Mouse (Mus musculus): Measurements from ENCODE around the gene Spred1. TPM values are rescaled to one million over a fixed set of nuclear protein-coding genes. Genes with fewer than 3 reads are reported as not detected.

Spred1 gene
- polyA plus RNA-seq, 1 experiment from 2014 or later, result 33.6 TPM

- no peak overlapping the region for H3K9ac ChIP-seq
- 62% methylated on average over 4 of the region's 4 CpGs for WGBS
- H3K4me1 ChIP-seq (ENCODE audit: insufficient read depth), result peaks cover 11% of the 10 kb centered on the region
- no peaks in the 10 kb centered on the region for H3K27me3 ChIP-seq (ENCODE audit: insufficient read depth, low read length)
- DNase-seq (no peak), ATAC-seq (ENCODE audit: insufficient read depth) (0 out of 2 replicates have a peak, but pooled peaks have one; percentile 3)
- no peak overlapping the region for H3K4me3 ChIP-seq (ENCODE audit: low read depth, low read length)
- no peak overlapping the region for H3K4me2 ChIP-seq
- no peaks in the 10 kb centered on the region for H3K9me3 ChIP-seq (ENCODE audit: low read depth, low read length)
- no peak for TF ChIP-seq CTCF (IDR thresholded peaks at IDR 0.05; ENCODE audit: low read depth)
- H3K36me3 ChIP-seq (ENCODE audit: insufficient read depth), result no peaks in the 10 kb centered on the region
- no peak overlapping the region for H3K27ac ChIP-seq (ENCODE audit: low read depth)
Observed at GRCm38 (mm10) chr2:117087458-117087820, 33.7 kb upstream of the Spred1 start.

GRCm38 (mm10) chr2:117089482-117089881, 31.7 kb upstream of the Spred1 start:
- H3K27me3 ChIP-seq (ENCODE audit: insufficient read depth, low read length), result no peaks in the 10 kb centered on the region
- TF ChIP-seq CTCF (IDR thresholded peaks at IDR 0.05; ENCODE audit: low read depth), result no peak
- ATAC-seq (ENCODE audit: insufficient read depth) (no peak), DNase-seq (no peak)
- no peak overlapping the region for H3K4me3 ChIP-seq (ENCODE audit: low read depth, low read length)
- WGBS, result 84% methylated on average over 1 of the region's 1 CpGs
- H3K4me2 ChIP-seq, result no peak overlapping the region
- no peaks in the 10 kb centered on the region for H3K9me3 ChIP-seq (ENCODE audit: low read depth, low read length)
- H3K9ac ChIP-seq, result no peak overlapping the region
- peaks cover 16% of the 10 kb centered on the region for H3K4me1 ChIP-seq (ENCODE audit: insufficient read depth)
- no peaks in the 10 kb centered on the region for H3K36me3 ChIP-seq (ENCODE audit: insufficient read depth)
- H3K27ac ChIP-seq (ENCODE audit: low read depth), result no peak overlapping the region

- no peak for TF ChIP-seq CTCF (IDR thresholded peaks at IDR 0.05; ENCODE audit: low read depth)
- no peaks in the 10 kb centered on the region for H3K36me3 ChIP-seq (ENCODE audit: insufficient read depth)
- 77% methylated on average over 3 of the region's 3 CpGs for WGBS
- ATAC-seq (ENCODE audit: insufficient read depth) (no peak), DNase-seq (no peak)
- H3K4me3 ChIP-seq (ENCODE audit: low read depth, low read length), result no peak overlapping the region
- H3K4me1 ChIP-seq (ENCODE audit: insufficient read depth), result peaks cover 16% of the 10 kb centered on the region
- H3K27me3 ChIP-seq (ENCODE audit: insufficient read depth, low read length), result no peaks in the 10 kb centered on the region
- H3K9me3 ChIP-seq (ENCODE audit: low read depth, low read length), result no peaks in the 10 kb centered on the region
- H3K9ac ChIP-seq, result no peak overlapping the region
- no peak overlapping the region for H3K4me2 ChIP-seq
- no peak overlapping the region for H3K27ac ChIP-seq (ENCODE audit: low read depth)
Observed at GRCm38 (mm10) chr2:117090061-117090460, 31.1 kb upstream of the Spred1 start.

- no peak for ATAC-seq (ENCODE audit: insufficient read depth)
- Histone ChIP-seq H3K4me1 (ENCODE audit: insufficient read depth) (peaks cover 5% of the 10 kb centered on the region), H3K4me2 (no peak overlapping the region), H3K9me3 (ENCODE audit: low read depth, low read length) (no peaks in the 10 kb centered on the region), H3K36me3 (ENCODE audit: insufficient read depth) (no peaks in the 10 kb centered on the region), H3K9ac (no peak overlapping the region), H3K27ac (ENCODE audit: low read depth) (no peak overlapping the region), H3K4me3 (ENCODE audit: low read depth, low read length) (no peak overlapping the region), H3K27me3 (ENCODE audit: insufficient read depth, low read length) (no peaks in the 10 kb centered on the region)
- peak; percentile 46 for DNase-seq
- TF ChIP-seq CTCF (IDR thresholded peaks at IDR 0.05; ENCODE audit: low read depth), result no peak
- WGBS, result 16% methylated on average over 2 of the region's 2 CpGs
Observed at GRCm38 (mm10) chr2:117092946-117093401, 28.2 kb upstream of the Spred1 start.

GRCm38 (mm10) chr2:117095491-117095890, 25.7 kb upstream of the Spred1 start:
- ATAC-seq (ENCODE audit: insufficient read depth) (no peak), DNase-seq (peak; percentile 66)
- H3K4me1 ChIP-seq (ENCODE audit: insufficient read depth), result peaks cover 11% of the 10 kb centered on the region
- H3K27me3 ChIP-seq (ENCODE audit: insufficient read depth, low read length), result no peaks in the 10 kb centered on the region
- H3K27ac ChIP-seq (ENCODE audit: low read depth), result no peak overlapping the region
- no peak overlapping the region for H3K4me3 ChIP-seq (ENCODE audit: low read depth, low read length)
- no peak for TF ChIP-seq CTCF (IDR thresholded peaks at IDR 0.05; ENCODE audit: low read depth)
- H3K9me3 ChIP-seq (ENCODE audit: low read depth, low read length), result no peaks in the 10 kb centered on the region
- H3K36me3 ChIP-seq (ENCODE audit: insufficient read depth), result no peaks in the 10 kb centered on the region
- H3K4me2 ChIP-seq, result no peak overlapping the region
- WGBS, result 43% methylated on average over 3 of the region's 3 CpGs
- H3K9ac ChIP-seq, result no peak overlapping the region

GRCm38 (mm10) chr2:117097305-117097704, 23.9 kb upstream of the Spred1 start:
- DNase-seq (no peak), ATAC-seq (ENCODE audit: insufficient read depth) (no peak)
- Histone ChIP-seq H3K27me3 (ENCODE audit: insufficient read depth, low read length) (no peaks in the 10 kb centered on the region), H3K4me1 (ENCODE audit: insufficient read depth) (peaks cover 11% of the 10 kb centered on the region), H3K9ac (no peak overlapping the region), H3K9me3 (ENCODE audit: low read depth, low read length) (no peaks in the 10 kb centered on the region), H3K27ac (ENCODE audit: low read depth) (no peak overlapping the region), H3K4me3 (ENCODE audit: low read depth, low read length) (no peak overlapping the region), H3K36me3 (ENCODE audit: insufficient read depth) (no peaks in the 10 kb centered on the region), H3K4me2 (no peak overlapping the region)
- 54% methylated on average over 5 of the region's 5 CpGs for WGBS
- no peak for TF ChIP-seq CTCF (IDR thresholded peaks at IDR 0.05; ENCODE audit: low read depth)

- H3K4me1 ChIP-seq (ENCODE audit: insufficient read depth), result peaks cover 6% of the 10 kb centered on the region
- H3K4me3 ChIP-seq (ENCODE audit: low read depth, low read length), result no peak overlapping the region
- no peaks in the 10 kb centered on the region for H3K27me3 ChIP-seq (ENCODE audit: insufficient read depth, low read length)
- DNase-seq, result peak; percentile 58
- TF ChIP-seq CTCF (IDR thresholded peaks at IDR 0.05; ENCODE audit: low read depth), result no peak
- ATAC-seq (ENCODE audit: insufficient read depth), result 0 out of 2 replicates have a peak, but pooled peaks have one; percentile 33
- 28% methylated on average over 10 of the region's 10 CpGs for WGBS
- H3K27ac ChIP-seq (ENCODE audit: low read depth), result no peak overlapping the region
- H3K9ac ChIP-seq, result no peak overlapping the region
- no peaks in the 10 kb centered on the region for H3K36me3 ChIP-seq (ENCODE audit: insufficient read depth)
- H3K4me2 ChIP-seq, result 0 out of 2 replicates have a peak overlapping the region, but pooled peaks have one; percentile 10
- no peaks in the 10 kb centered on the region for H3K9me3 ChIP-seq (ENCODE audit: low read depth, low read length)
Observed at GRCm38 (mm10) chr2:117099316-117099715, 21.9 kb upstream of the Spred1 start.

- ATAC-seq (ENCODE audit: insufficient read depth), result no peak
- 29% methylated on average over 4 of the region's 4 CpGs for WGBS
Observed at GRCm38 (mm10) chr2:117103461-117103860, 17.7 kb upstream of the Spred1 start.

More at GRCm38 (mm10) chr2:117103461-117103860, 17.7 kb upstream of the Spred1 start:
- Histone ChIP-seq H3K36me3 (ENCODE audit: insufficient read depth) (no peaks in the 10 kb centered on the region), H3K4me2 (no peak overlapping the region), H3K27ac (ENCODE audit: low read depth) (no peak overlapping the region), H3K9ac (no peak overlapping the region), H3K4me3 (ENCODE audit: low read depth, low read length) (no peak overlapping the region), H3K4me1 (ENCODE audit: insufficient read depth) (peaks cover 4% of the 10 kb centered on the region), H3K9me3 (ENCODE audit: low read depth, low read length) (no peaks in the 10 kb centered on the region), H3K27me3 (ENCODE audit: insufficient read depth, low read length) (no peaks in the 10 kb centered on the region)
- DNase-seq, result no peak
- no peak for TF ChIP-seq CTCF (IDR thresholded peaks at IDR 0.05; ENCODE audit: low read depth)

Data from lung, embryonic 14.5 days (tissue).